Mouse (Mus musculus): ENCODE measurements around the gene Klra4. TPM values are rescaled to one million over a fixed set of nuclear protein-coding genes. Genes with fewer than 3 reads are reported as not detected.
"Not testable (repeated sequence)": the region's sequence is repeated elsewhere in the genome, so short reads cannot be mapped to it uniquely, and the experiment has no call there.

Gene Klra4
- polyA plus RNA-seq (2011; ENCODE audit: insufficient read depth, insufficient read length, low read depth, missing spikeins) = not detected in 2 replicates

- H3K9ac ChIP-seq (ENCODE audit: low read depth, poor library complexity, severe bottlenecking); H3K27me3 ChIP-seq (ENCODE audit: control insufficient read depth, insufficient read depth, low read length, poor library complexity, severe bottlenecking); H3K4me1 ChIP-seq (ENCODE audit: control insufficient read depth, insufficient read depth, low read length); H3K27ac ChIP-seq (ENCODE audit: insufficient read depth, low read length); H3K9me3 ChIP-seq (replicated peaks; ENCODE audit: control insufficient read depth, insufficient read depth, low read length, poor library complexity, severe bottlenecking); H3K36me3 ChIP-seq (ENCODE audit: control insufficient read depth, insufficient read depth, low read length, poor library complexity, severe bottlenecking); H3K4me3 ChIP-seq (ENCODE audit: low read depth, low read length): not testable (repeated sequence)
Measured at GRCm38 (mm10) chr6:130067171-130067570, at the start of gene Klra4. Klra4 (minus strand) TSS chr6:130067271.

GRCm38 (mm10) chr6:130110485-130110884, 43.4 kb upstream of the Klra4 start:
- Histone ChIP-seq H3K4me3 (ENCODE audit: low read depth, low read length) (no peak overlapping the region), H3K4me1 (ENCODE audit: control insufficient read depth, insufficient read depth, low read length) (no peaks in the 10 kb centered on the region), H3K36me3 (ENCODE audit: control insufficient read depth, insufficient read depth, low read length, poor library complexity, severe bottlenecking) (no peaks in the 10 kb centered on the region), H3K9ac (ENCODE audit: low read depth, poor library complexity, severe bottlenecking) (no peak overlapping the region), H3K27me3 (ENCODE audit: control insufficient read depth, insufficient read depth, low read length, poor library complexity, severe bottlenecking) (no peaks in the 10 kb centered on the region), H3K9me3 (replicated peaks; ENCODE audit: control insufficient read depth, insufficient read depth, low read length, poor library complexity, severe bottlenecking) (no peaks in the 10 kb centered on the region), H3K27ac (ENCODE audit: insufficient read depth, low read length) (no peak overlapping the region)
- TF ChIP-seq CTCF (IDR thresholded peaks at IDR 0.05; ENCODE audit: low read depth, low read length) (no peak), POLR2A (IDR thresholded peaks at IDR 0.05; ENCODE audit: insufficient read depth, low read length) (no peak), EP300 (IDR thresholded peaks at IDR 0.05; ENCODE audit: insufficient read depth, low read depth, low read length) (no peak)

GRCm38 (mm10) chr6:130102743-130103142, 35.7 kb upstream of the Klra4 start:
- H3K4me3 ChIP-seq (ENCODE audit: low read depth, low read length); H3K27ac ChIP-seq (ENCODE audit: insufficient read depth, low read length); H3K4me1 ChIP-seq (ENCODE audit: control insufficient read depth, insufficient read depth, low read length); H3K27me3 ChIP-seq (ENCODE audit: control insufficient read depth, insufficient read depth, low read length, poor library complexity, severe bottlenecking); H3K36me3 ChIP-seq (ENCODE audit: control insufficient read depth, insufficient read depth, low read length, poor library complexity, severe bottlenecking); H3K9me3 ChIP-seq (replicated peaks; ENCODE audit: control insufficient read depth, insufficient read depth, low read length, poor library complexity, severe bottlenecking); H3K9ac ChIP-seq (ENCODE audit: low read depth, poor library complexity, severe bottlenecking): not testable (repeated sequence)

GRCm38 (mm10) chr6:130092336-130092948, 25.4 kb upstream of the Klra4 start:
- H3K4me3 ChIP-seq (ENCODE audit: low read depth, low read length) = no peak overlapping the region
- H3K4me1 ChIP-seq (ENCODE audit: control insufficient read depth, insufficient read depth, low read length) = no peaks in the 10 kb centered on the region
- H3K27ac ChIP-seq (ENCODE audit: insufficient read depth, low read length) = no peak overlapping the region
- H3K36me3 ChIP-seq (ENCODE audit: control insufficient read depth, insufficient read depth, low read length, poor library complexity, severe bottlenecking) = no peaks in the 10 kb centered on the region
- no peaks in the 10 kb centered on the region for H3K9me3 ChIP-seq (replicated peaks; ENCODE audit: control insufficient read depth, insufficient read depth, low read length, poor library complexity, severe bottlenecking)
- H3K27me3 ChIP-seq (ENCODE audit: control insufficient read depth, insufficient read depth, low read length, poor library complexity, severe bottlenecking) = no peaks in the 10 kb centered on the region
- H3K9ac ChIP-seq (ENCODE audit: low read depth, poor library complexity, severe bottlenecking) = no peak overlapping the region
- TF ChIP-seq CTCF (IDR thresholded peaks at IDR 0.05; ENCODE audit: low read depth, low read length) (no peak), POLR2A (IDR thresholded peaks at IDR 0.05; ENCODE audit: insufficient read depth, low read length) (no peak), EP300 (IDR thresholded peaks at IDR 0.05; ENCODE audit: insufficient read depth, low read depth, low read length) (no peak)

GRCm38 (mm10) chr6:130065196-130065595, 1.9 kb downstream of the Klra4 start:
- TF ChIP-seq POLR2A (IDR thresholded peaks at IDR 0.05; ENCODE audit: insufficient read depth, low read length) (no peak), EP300 (IDR thresholded peaks at IDR 0.05; ENCODE audit: insufficient read depth, low read depth, low read length) (no peak), CTCF (IDR thresholded peaks at IDR 0.05; ENCODE audit: low read depth, low read length) (no peak)
- H3K36me3 ChIP-seq (ENCODE audit: control insufficient read depth, insufficient read depth, low read length, poor library complexity, severe bottlenecking) = no peaks in the 10 kb centered on the region

GRCm38 (mm10) chr6:130035146-130035545, 31.9 kb downstream of the Klra4 start:
- not testable (repeated sequence) for H3K27ac ChIP-seq (ENCODE audit: insufficient read depth, low read length); H3K4me3 ChIP-seq (ENCODE audit: low read depth, low read length); H3K27me3 ChIP-seq (ENCODE audit: control insufficient read depth, insufficient read depth, low read length, poor library complexity, severe bottlenecking); H3K9ac ChIP-seq (ENCODE audit: low read depth, poor library complexity, severe bottlenecking); H3K9me3 ChIP-seq (replicated peaks; ENCODE audit: control insufficient read depth, insufficient read depth, low read length, poor library complexity, severe bottlenecking); H3K4me1 ChIP-seq (ENCODE audit: control insufficient read depth, insufficient read depth, low read length); H3K36me3 ChIP-seq (ENCODE audit: control insufficient read depth, insufficient read depth, low read length, poor library complexity, severe bottlenecking)

More at GRCm38 (mm10) chr6:130065196-130065595, 1.9 kb downstream of the Klra4 start:
- Histone ChIP-seq H3K4me1 (ENCODE audit: control insufficient read depth, insufficient read depth, low read length) (no peaks in the 10 kb centered on the region), H3K9ac (ENCODE audit: low read depth, poor library complexity, severe bottlenecking) (no peak overlapping the region), H3K9me3 (replicated peaks; ENCODE audit: control insufficient read depth, insufficient read depth, low read length, poor library complexity, severe bottlenecking) (no peaks in the 10 kb centered on the region), H3K27ac (ENCODE audit: insufficient read depth, low read length) (no peak overlapping the region), H3K4me3 (ENCODE audit: low read depth, low read length) (no peak overlapping the region), H3K27me3 (ENCODE audit: control insufficient read depth, insufficient read depth, low read length, poor library complexity, severe bottlenecking) (no peaks in the 10 kb centered on the region)

GRCm38 (mm10) chr6:130031493-130032089, 35.5 kb downstream of the Klra4 start:
- not testable (repeated sequence) for H3K27me3 ChIP-seq (ENCODE audit: control insufficient read depth, insufficient read depth, low read length, poor library complexity, severe bottlenecking); H3K9me3 ChIP-seq (replicated peaks; ENCODE audit: control insufficient read depth, insufficient read depth, low read length, poor library complexity, severe bottlenecking); H3K36me3 ChIP-seq (ENCODE audit: control insufficient read depth, insufficient read depth, low read length, poor library complexity, severe bottlenecking); H3K27ac ChIP-seq (ENCODE audit: insufficient read depth, low read length); H3K4me1 ChIP-seq (ENCODE audit: control insufficient read depth, insufficient read depth, low read length); H3K9ac ChIP-seq (ENCODE audit: low read depth, poor library complexity, severe bottlenecking); H3K4me3 ChIP-seq (ENCODE audit: low read depth, low read length)

Data from ES-Bruce4 (cell line).